ENCODE assay signal across 9 mouse cellular contexts in genomic region chr13:92426294-92427051, GRCm38 (mm10). TPM values are rescaled to one million over a fixed set of nuclear protein-coding genes. Genes with fewer than 3 reads are reported as not detected.
DNase-seq lines count a peak whose midpoint lies in the region; ATAC-seq and TF ChIP-seq lines count a peak whose summit lies in the region.
"Had no signal": no experiment of that assay in that cellular context is flagged by ENCODE, and none has a peak within 500 bp of the region (broad histone marks: within the 10 kb centered on the region; RNA-seq: fewer than 3 reads in every experiment).

No protein-coding gene starts in this region.

- under 1% methylated on average over 75 of the region's 92 CpGs for WGBS in forebrain, embryonic 15.5 days
- WGBS in kidney, embryonic 15.5 days: under 1% methylated on average over 91 of the region's 92 CpGs
- WGBS in lung, postnatal 0 days: 1% methylated on average over 50 of the region's 92 CpGs
- WGBS in stomach, embryonic 14.5 days: under 1% methylated on average over 87 of the region's 92 CpGs

- no peak overlapping the region for H3K27ac ChIP-seq in forebrain, embryonic 15.5 days (replicated peaks)
- no peak overlapping the region for H3K27ac ChIP-seq in kidney, embryonic 15.5 days
- H3K27ac ChIP-seq in lung, postnatal 0 days (ENCODE audit: low read length): no peak overlapping the region
- no peak overlapping the region for H3K27ac ChIP-seq in stomach, embryonic 14.5 days (ENCODE audit: low read length)

- H3K27me3 ChIP-seq in forebrain, embryonic 15.5 days: peaks cover 31% of the 10 kb centered on the region
- H3K27me3 ChIP-seq in kidney, embryonic 15.5 days: peaks cover 70% of the 10 kb centered on the region
- H3K27me3 ChIP-seq in lung, postnatal 0 days (replicated peaks; ENCODE audit: insufficient read depth, low read length): peaks cover 21% of the 10 kb centered on the region
- peaks cover 19% of the 10 kb centered on the region; the same call in 1 of the 2 replicates for H3K27me3 ChIP-seq in stomach, embryonic 14.5 days (ENCODE audit: control insufficient read depth, insufficient read depth, low read length)

- peak overlapping the region; percentile 57 for H3K9ac ChIP-seq in forebrain, embryonic 15.5 days (replicated peaks)
- H3K9ac ChIP-seq in kidney, embryonic 15.5 days: peak overlapping the region; percentile 43
- H3K9ac ChIP-seq in lung, postnatal 0 days (replicated peaks; ENCODE audit: low read depth): no peak overlapping the region
- H3K9ac ChIP-seq in stomach, embryonic 14.5 days (replicated peaks; ENCODE audit: low read depth, low read length): no peak overlapping the region

- TF ChIP-seq CTCF in lung, postnatal 0 days (IDR thresholded peaks at IDR 0.05): no peak

- peak; percentile 23 for DNase-seq in right cerebral cortex, adult 18-20 months
- no peak for DNase-seq in right cerebral cortex, postnatal 36 days (ENCODE audit: low spot score in 2 of 2)
- DNase-seq in cerebellum, adult 8-10 months: peak; percentile 44
- DNase-seq in lung, postnatal 0 days (ENCODE audit: low spot score): no peak
- no peak for DNase-seq in spleen, postnatal 36 days (ENCODE audit: low spot score in 2 of 2)

- peak overlapping the region; percentile 73 for H3K4me3 ChIP-seq in forebrain, embryonic 15.5 days
- H3K4me3 ChIP-seq in kidney, embryonic 15.5 days (replicated peaks): peak overlapping the region; percentile 59
- peak overlapping the region; percentile 49 for H3K4me3 ChIP-seq in lung, postnatal 0 days (ENCODE audit: low read depth, low read length)
- H3K4me3 ChIP-seq in stomach, embryonic 14.5 days (ENCODE audit: low read depth, low read length): peak overlapping the region; percentile 49
- H3K4me3 ChIP-seq: myocyte had no signal

- ATAC-seq in forebrain, embryonic 15.5 days (replicated peaks): peak; percentile 79
- ATAC-seq in kidney, embryonic 15.5 days (replicated peaks; ENCODE audit: low FRiP score): peak; percentile 77
- ATAC-seq in lung, postnatal 0 days: peak; percentile 34
- ATAC-seq in stomach, embryonic 14.5 days (ENCODE audit: insufficient number of reproducible peaks, insufficient read depth, low FRiP score, low read depth): 0 out of 2 replicates have a peak, but pooled peaks have one; percentile 35

- peaks cover 18% of the 10 kb centered on the region for H3K4me1 ChIP-seq in forebrain, embryonic 15.5 days
- H3K4me1 ChIP-seq in kidney, embryonic 15.5 days: peaks cover 20% of the 10 kb centered on the region
- 0 out of 2 replicates have a peak, but pooled peaks cover 5% of the 10 kb centered on the region for H3K4me1 ChIP-seq in lung, postnatal 0 days (ENCODE audit: insufficient read depth, low read depth, low read length)
- 0 out of 2 replicates have a peak, but pooled peaks cover 11% of the 10 kb centered on the region for H3K4me1 ChIP-seq in stomach, embryonic 14.5 days (ENCODE audit: control insufficient read depth, insufficient read depth, low read length)

- H3K4me2 ChIP-seq in forebrain, embryonic 15.5 days (replicated peaks): peak overlapping the region; percentile 100
- peak overlapping the region; percentile 97 for H3K4me2 ChIP-seq in kidney, embryonic 15.5 days
- peak overlapping the region; percentile 95 for H3K4me2 ChIP-seq in lung, postnatal 0 days (replicated peaks; ENCODE audit: low read depth, low read length)
- H3K4me2 ChIP-seq in stomach, embryonic 14.5 days (replicated peaks; ENCODE audit: low read depth, low read length): peak overlapping the region; percentile 100

- no peak for TF ChIP-seq EP300 in lung, postnatal 0 days (IDR thresholded peaks at IDR 0.05)

- H3K9me3 ChIP-seq in forebrain, embryonic 15.5 days: no peaks in the 10 kb centered on the region
- no peaks in the 10 kb centered on the region for H3K9me3 ChIP-seq in kidney, embryonic 15.5 days (replicated peaks)
- no peaks in the 10 kb centered on the region for H3K9me3 ChIP-seq in lung, postnatal 0 days (ENCODE audit: low read length)
- no peaks in the 10 kb centered on the region for H3K9me3 ChIP-seq in stomach, embryonic 14.5 days (ENCODE audit: control insufficient read depth, low read depth, low read length)

- H3K36me3 ChIP-seq in forebrain, embryonic 15.5 days: no peaks in the 10 kb centered on the region
- no peaks in the 10 kb centered on the region for H3K36me3 ChIP-seq in kidney, embryonic 15.5 days
- H3K36me3 ChIP-seq in lung, postnatal 0 days (ENCODE audit: insufficient read depth, low read length): no peaks in the 10 kb centered on the region
- no peaks in the 10 kb centered on the region for H3K36me3 ChIP-seq in stomach, embryonic 14.5 days (ENCODE audit: control insufficient read depth, insufficient read depth, low read length)

RNA-seq across cellular contexts. Expression of gene Ankrd34b, which starts 0.8 kb away (rescaled TPM):
- polyA plus RNA-seq in forebrain, embryonic 15.5 days (2015; fragmentation: Nextera tagmentation; extraction: Ambion mirVana): 0.46 and 0.61 TPM in 2 replicates
- 0.21 and 0.41 TPM in 2 replicates for polyA plus RNA-seq in kidney, embryonic 15.5 days (2015; fragmentation: Nextera tagmentation; extraction: Ambion mirVana)
- 0.18 and 0.24 TPM in 2 replicates for polyA plus RNA-seq in lung, postnatal 0 days (2015; fragmentation: Nextera tagmentation; extraction: Ambion mirVana)
- polyA plus RNA-seq in stomach, embryonic 14.5 days (2014; fragmentation: Nextera tagmentation; extraction: Ambion mirVana): 0.11 and 0.19 TPM in 2 replicates
- polyA plus RNA-seq: myocyte had no signal

RNA-seq across cellular contexts. Expression of gene Fam151b, which starts 57.3 kb away (rescaled TPM):
- polyA plus RNA-seq in forebrain, embryonic 15.5 days (2015; fragmentation: Nextera tagmentation; extraction: Ambion mirVana): 0.32 and 0.48 TPM in 2 replicates
- 0.14 TPM in 1 of 2 replicates, not detected in the other for polyA plus RNA-seq in kidney, embryonic 15.5 days (2015; fragmentation: Nextera tagmentation; extraction: Ambion mirVana)
- polyA plus RNA-seq in lung, postnatal 0 days (2015; fragmentation: Nextera tagmentation; extraction: Ambion mirVana): 0.30 and 0.39 TPM in 2 replicates
- polyA plus RNA-seq in stomach, embryonic 14.5 days (2014; fragmentation: Nextera tagmentation; extraction: Ambion mirVana): 0.42 and 0.45 TPM in 2 replicates

Comparison
In these comparisons a context has a peak if more than half of its experiments do, and no peak if none do; other contexts are left out.
1. DNase-seq: peak in right cerebral cortex, adult 18-20 months (single experiment) and cerebellum, adult 8-10 months (single experiment); none in right cerebral cortex, postnatal 36 days (0 of 2), lung, postnatal 0 days (single experiment) and spleen, postnatal 36 days (0 of 2).
2. H3K9ac ChIP-seq: peak in forebrain, embryonic 15.5 days (single experiment) and kidney, embryonic 15.5 days (single experiment); none in lung, postnatal 0 days (single experiment) and stomach, embryonic 14.5 days (single experiment).
3. Peak in every context shown above with its lines, with median percentiles within 50 percentile points of each other: ATAC-seq, H3K4me2 ChIP-seq and H3K4me3 ChIP-seq.